In genomic region chr11:32605131-32605860, GRCm38 (mm10) we compare ENCODE assay signal across 9 mouse cellular contexts. TPM values are rescaled to one million over a fixed set of nuclear protein-coding genes. Genes with fewer than 3 reads are reported as not detected.
DNase-seq lines count a peak whose midpoint lies in the region; ATAC-seq and TF ChIP-seq lines count a peak whose summit lies in the region.
"Had no signal": no experiment of that assay in that cellular context is flagged by ENCODE, and none has a peak within 500 bp of the region (broad histone marks: within the 10 kb centered on the region; RNA-seq: fewer than 3 reads in every experiment).

No protein-coding gene starts in this region.

- ATAC-seq in intestine, embryonic 15.5 days = peak; percentile 69
- ATAC-seq in lung, postnatal 0 days = peak; percentile 87

- H3K4me2 ChIP-seq in intestine, embryonic 15.5 days (replicated peaks) = no peak overlapping the region
- 0 out of 2 replicates have a peak overlapping the region, but pooled peaks have one; percentile 29 for H3K4me2 ChIP-seq in lung, postnatal 0 days (replicated peaks; ENCODE audit: low read depth, low read length)
- H3K4me2 ChIP-seq: midbrain, embryonic 12.5 days had no signal

- H3K27me3 ChIP-seq in intestine, embryonic 15.5 days (replicated peaks) = no peaks in the 10 kb centered on the region
- no peaks in the 10 kb centered on the region for H3K27me3 ChIP-seq in lung, postnatal 0 days (replicated peaks; ENCODE audit: insufficient read depth, low read length)
- H3K27me3 ChIP-seq: midbrain, embryonic 12.5 days had no signal

- H3K27ac ChIP-seq in intestine, embryonic 15.5 days = peak overlapping the region; percentile 15
- peak overlapping the region; percentile 79 for H3K27ac ChIP-seq in lung, postnatal 0 days (ENCODE audit: low read length)
- H3K27ac ChIP-seq: midbrain, embryonic 12.5 days had no signal

- H3K36me3 ChIP-seq in intestine, embryonic 15.5 days = no peaks in the 10 kb centered on the region
- H3K36me3 ChIP-seq in lung, postnatal 0 days (ENCODE audit: insufficient read depth, low read length) = no peaks in the 10 kb centered on the region
- H3K36me3 ChIP-seq: midbrain, embryonic 12.5 days had no signal

- peaks cover 25% of the 10 kb centered on the region for H3K4me1 ChIP-seq in intestine, embryonic 15.5 days (replicated peaks)
- H3K4me1 ChIP-seq in lung, postnatal 0 days (ENCODE audit: insufficient read depth, low read depth, low read length) = peaks cover 9% of the 10 kb centered on the region; the same call in 1 of the 2 replicates

- peak; percentile 44 for DNase-seq in ovary, postnatal 36 days (ENCODE audit: low spot score)
- DNase-seq in ovary, postnatal 10 days (ENCODE audit: low spot score) = no peak
- DNase-seq in gastrocnemius, adult 18-20 months (ENCODE audit: low spot score) = peak; percentile 77
- peak; percentile 87 for DNase-seq in lung, postnatal 0 days (ENCODE audit: low spot score)
- no peak for DNase-seq in layer of hippocampus, adult 9-11 months
- no peak for DNase-seq in right cerebral cortex, postnatal 36 days (ENCODE audit: low spot score in 2 of 2)
- DNase-seq in testis, postnatal 10 days (ENCODE audit: low spot score) = no peak

- H3K9ac ChIP-seq in intestine, embryonic 15.5 days = no peak overlapping the region
- no peak overlapping the region for H3K9ac ChIP-seq in lung, postnatal 0 days (replicated peaks; ENCODE audit: low read depth)
- H3K9ac ChIP-seq: midbrain, embryonic 12.5 days had no signal

- no peak for TF ChIP-seq CTCF in lung, postnatal 0 days (IDR thresholded peaks at IDR 0.05)

- TF ChIP-seq EP300 in lung, postnatal 0 days (IDR thresholded peaks at IDR 0.05) = peak; percentile 63

- no peak overlapping the region for H3K4me3 ChIP-seq in intestine, embryonic 15.5 days (replicated peaks)
- no peak overlapping the region for H3K4me3 ChIP-seq in lung, postnatal 0 days (ENCODE audit: low read depth, low read length)
- H3K4me3 ChIP-seq: midbrain, embryonic 12.5 days had no signal

- 36% methylated on average over 7 of the region's 7 CpGs for WGBS in intestine, embryonic 15.5 days
- WGBS in lung, postnatal 0 days = 29% methylated on average over 7 of the region's 7 CpGs

- no peaks in the 10 kb centered on the region for H3K9me3 ChIP-seq in intestine, embryonic 15.5 days
- H3K9me3 ChIP-seq in lung, postnatal 0 days (ENCODE audit: low read length) = no peaks in the 10 kb centered on the region
- H3K9me3 ChIP-seq: midbrain, embryonic 12.5 days had no signal

RNA-seq across cellular contexts. Expression of gene Fbxw11, which starts 37.2 kb away (rescaled TPM):
- total RNA-seq in gastrocnemius, adult 18-20 months (2021) = 10 to 100 TPM; 55.5 to 66.3 TPM
- 59.8 and 65.7 TPM in 2 replicates for polyA plus RNA-seq in intestine, embryonic 15.5 days (2015; fragmentation: Nextera tagmentation; extraction: Ambion mirVana)
- polyA plus RNA-seq in lung, postnatal 0 days (2015; fragmentation: Nextera tagmentation; extraction: Ambion mirVana) = 46.6 and 54.2 TPM in 2 replicates

Comparison
In these comparisons a context has a peak if more than half of its experiments do, and no peak if none do; other contexts are left out.
1. DNase-seq: peak in ovary, postnatal 36 days (single experiment), gastrocnemius, adult 18-20 months (single experiment) and lung, postnatal 0 days (single experiment); none in ovary, postnatal 10 days (single experiment), layer of hippocampus, adult 9-11 months (single experiment), right cerebral cortex, postnatal 36 days (0 of 2) and testis, postnatal 10 days (single experiment).